8 mouse cellular contexts compared by ENCODE assay signal in genomic region chr9:62344545-62344944, GRCm38 (mm10). TPM values are rescaled to one million over a fixed set of nuclear protein-coding genes. Genes with fewer than 3 reads are reported as not detected.
DNase-seq lines count a peak whose midpoint lies in the region; ATAC-seq and TF ChIP-seq lines count a peak whose summit lies in the region.

No protein-coding gene starts in this region.

- peak overlapping the region; percentile 95 for H3K4me3 ChIP-seq in embryonic facial prominence, embryonic 10.5 days
- H3K4me3 ChIP-seq in kidney, adult 2 months (ENCODE audit: insufficient read depth, low read depth, low read length) = peak overlapping the region; percentile 92
- peak overlapping the region; percentile 87 for H3K4me3 ChIP-seq in liver, embryonic 16.5 days (ENCODE audit: low read depth, low read length)
- H3K4me3 ChIP-seq in neural tube, embryonic 12.5 days = peak overlapping the region; percentile 89
- H3K4me3 ChIP-seq in testis, adult 2 months (ENCODE audit: control insufficient read depth, low read depth, low read length) = peak overlapping the region; percentile 88

- peak overlapping the region; percentile 91 for H3K9ac ChIP-seq in liver, embryonic 16.5 days (ENCODE audit: low read depth, low read length)
- H3K9ac ChIP-seq in neural tube, embryonic 12.5 days = peak overlapping the region; percentile 97

- TF ChIP-seq CTCF in kidney, adult 2 months (conservative IDR thresholded peaks at IDR 0.05; ENCODE audit: insufficient read depth, insufficient read length, low read depth, low read length) = no peak
- no peak for TF ChIP-seq CTCF in testis, adult 2 months (IDR thresholded peaks at IDR 0.05; ENCODE audit: control insufficient read depth, insufficient read depth, insufficient replicate concordance, low read depth, low read length)

- no peaks in the 10 kb centered on the region for H3K9me3 ChIP-seq in embryonic facial prominence, embryonic 10.5 days
- no peaks in the 10 kb centered on the region for H3K9me3 ChIP-seq in liver, embryonic 16.5 days (replicated peaks; ENCODE audit: control insufficient read depth, low read length)
- H3K9me3 ChIP-seq in neural tube, embryonic 12.5 days = no peaks in the 10 kb centered on the region

- DNase-seq in 3134 (ENCODE audit: extremely low read depth, insufficient read length, low spot score) (peak; percentile 64), R1 (ENCODE audit: low read depth, low spot score) (peak; percentile 91)
- DNase-seq in embryonic facial prominence, embryonic 10.5 days (ENCODE audit: low spot score) = peak; percentile 72
- DNase-seq in heart, adult 9 months (ENCODE audit: low spot score in 2 of 2) = peak; percentile 80 to 83
- peak; percentile 84 for DNase-seq in kidney, adult 2 months

- TF ChIP-seq POLR2A in kidney, adult 2 months (IDR thresholded peaks at IDR 0.05; ENCODE audit: low read depth, low read length) = no peak
- TF ChIP-seq POLR2A in testis, adult 2 months (IDR thresholded peaks at IDR 0.05; ENCODE audit: control insufficient read depth, low read depth, low read length) = peak; percentile 28; the same call in 1 of the 2 replicates

- H3K36me3 ChIP-seq in embryonic facial prominence, embryonic 10.5 days (replicated peaks) = peaks cover 16% of the 10 kb centered on the region
- H3K36me3 ChIP-seq in kidney, adult 2 months (ENCODE audit: control insufficient read depth, insufficient read depth, low read length) = no peaks in the 10 kb centered on the region
- H3K36me3 ChIP-seq in liver, embryonic 16.5 days (ENCODE audit: control insufficient read depth, insufficient read depth) = no peaks in the 10 kb centered on the region
- no peaks in the 10 kb centered on the region for H3K36me3 ChIP-seq in neural tube, embryonic 12.5 days
- H3K36me3 ChIP-seq in testis, adult 2 months (ENCODE audit: control insufficient read depth, insufficient read depth, low read length) = no peaks in the 10 kb centered on the region

- H3K27ac ChIP-seq in embryonic facial prominence, embryonic 10.5 days (replicated peaks) = peak overlapping the region; percentile 100
- H3K27ac ChIP-seq in kidney, adult 2 months (ENCODE audit: insufficient read depth, low read depth, low read length) = peak overlapping the region; percentile 99
- peak overlapping the region; percentile 95 for H3K27ac ChIP-seq in liver, embryonic 16.5 days (ENCODE audit: low read length)
- peak overlapping the region; percentile 96 for H3K27ac ChIP-seq in neural tube, embryonic 12.5 days
- peak overlapping the region; percentile 88; the same call in 1 of the 2 replicates for H3K27ac ChIP-seq in testis, adult 2 months (ENCODE audit: control insufficient read depth, insufficient read depth, low read depth, low read length)

- H3K27me3 ChIP-seq in embryonic facial prominence, embryonic 10.5 days (replicated peaks; ENCODE audit: low read depth, poor library complexity, severe bottlenecking) = no peaks in the 10 kb centered on the region
- H3K27me3 ChIP-seq in kidney, adult 2 months (replicated peaks; ENCODE audit: control insufficient read depth, insufficient read depth, low read length) = no peaks in the 10 kb centered on the region
- H3K27me3 ChIP-seq in liver, embryonic 16.5 days (ENCODE audit: control insufficient read depth, insufficient read depth, low read depth, low read length) = peaks cover 7% of the 10 kb centered on the region
- no peaks in the 10 kb centered on the region for H3K27me3 ChIP-seq in neural tube, embryonic 12.5 days (replicated peaks)
- no peaks in the 10 kb centered on the region for H3K27me3 ChIP-seq in testis, adult 2 months (ENCODE audit: control insufficient read depth, insufficient read depth, low read length)

- peak overlapping the region; percentile 98 for H3K4me2 ChIP-seq in liver, embryonic 16.5 days (ENCODE audit: low read depth, low read length)
- H3K4me2 ChIP-seq in neural tube, embryonic 12.5 days (replicated peaks) = peak overlapping the region; percentile 83

- under 1% methylated on average over 26 of the region's 26 CpGs for WGBS in embryonic facial prominence, embryonic 10.5 days
- under 1% methylated on average over 25 of the region's 26 CpGs for WGBS in kidney, adult 2 months
- under 1% methylated on average over 25 of the region's 26 CpGs for WGBS in liver, embryonic 16.5 days (ENCODE audit: insufficient replicate concordance)
- WGBS in neural tube, embryonic 12.5 days = under 1% methylated on average over 26 of the region's 26 CpGs

- ATAC-seq in liver, embryonic 16.5 days (ENCODE audit: low read depth) = peak; percentile 41
- 0 out of 2 replicates have a peak, but pooled peaks have one; percentile 7 for ATAC-seq in neural tube, embryonic 12.5 days (ENCODE audit: low FRiP score, low read depth)

- peaks cover 59% of the 10 kb centered on the region for H3K4me1 ChIP-seq in embryonic facial prominence, embryonic 10.5 days
- peaks cover 28% of the 10 kb centered on the region for H3K4me1 ChIP-seq in kidney, adult 2 months (ENCODE audit: control insufficient read depth, insufficient read depth, low read length)
- H3K4me1 ChIP-seq in liver, embryonic 16.5 days (ENCODE audit: control insufficient read depth, low read depth, low read length) = peaks cover 47% of the 10 kb centered on the region
- peaks cover 42% of the 10 kb centered on the region for H3K4me1 ChIP-seq in neural tube, embryonic 12.5 days
- peaks cover 14% of the 10 kb centered on the region for H3K4me1 ChIP-seq in testis, adult 2 months (ENCODE audit: control insufficient read depth, insufficient read depth, low read length)

RNA-seq across cellular contexts. Expression of gene Anp32a, which starts 3.5 kb away (rescaled TPM):
- 208 and 232 TPM in 2 replicates for polyA plus RNA-seq in embryonic facial prominence, embryonic 10.5 days (2016; fragmentation: Nextera tagmentation; extraction: Ambion mirVana)
- 32.0 and 61.3 TPM in 2 replicates for polyA plus RNA-seq in kidney, adult 2 months (2012; rRNA removed)
- polyA plus RNA-seq in liver, embryonic 16.5 days (2015; fragmentation: Nextera tagmentation; extraction: Ambion mirVana) = 54.2 and 57.5 TPM in 2 replicates
- 149 and 186 TPM in 2 replicates for polyA plus RNA-seq in neural tube, embryonic 12.5 days (2016; fragmentation: Nextera tagmentation; extraction: Ambion mirVana)
- polyA plus RNA-seq in testis, adult 2 months (2012; rRNA removed) = 5.6 and 7.2 TPM in 2 replicates

Comparison
In these comparisons a context has a peak if more than half of its experiments do, and no peak if none do; other contexts are left out.
1. Peak in every context shown above with its lines: DNase-seq, ATAC-seq, H3K4me3 ChIP-seq and H3K27ac ChIP-seq.